Mouse (Mus musculus): ENCODE results near the gene Mthfs. TPM values are rescaled to one million over a fixed set of nuclear protein-coding genes. Genes with fewer than 3 reads are reported as not detected.

Mthfs gene
- total and polyA plus RNA-seq, 2 experiments from 2014 or later, result 12.3 to 19.7 TPM

GRCm38 (mm10) chr9:89270376-89270775, 59.9 kb downstream of the Mthfs start:
- TF ChIP-seq CTCF (IDR thresholded peaks at IDR 0.05; ENCODE audit: low read depth), result no peak
- no peak for TF ChIP-seq EP300 (IDR thresholded peaks at IDR 0.05; ENCODE audit: low read depth)
- no peaks in the 10 kb centered on the region for H3K36me3 ChIP-seq (replicated peaks; ENCODE audit: control insufficient read depth, insufficient read depth, low read length)
- H3K27me3 ChIP-seq (ENCODE audit: control insufficient read depth, insufficient read depth, low read length), result no peaks in the 10 kb centered on the region
- H3K27ac ChIP-seq (ENCODE audit: low read depth), result no peak overlapping the region
- no peak overlapping the region for H3K4me3 ChIP-seq (ENCODE audit: low read depth, low read length)
- WGBS, result 78% methylated on average over 2 of the region's 2 CpGs
- H3K4me1 ChIP-seq (ENCODE audit: control insufficient read depth, insufficient read depth), result no peaks in the 10 kb centered on the region
- H3K9me3 ChIP-seq (replicated peaks; ENCODE audit: control insufficient read depth, low read length), result no peaks in the 10 kb centered on the region
- DNase-seq (ENCODE audit: low spot score), result no peak
- H3K9ac ChIP-seq (replicated peaks; ENCODE audit: low read depth, low read length), result no peak overlapping the region
- no peak for ATAC-seq (ENCODE audit: insufficient read depth, low read depth)
- H3K4me2 ChIP-seq (ENCODE audit: low read depth, low read length), result no peak overlapping the region

GRCm38 (mm10) chr9:89273766-89274165, 63.3 kb downstream of the Mthfs start:
- Histone ChIP-seq H3K4me2 (ENCODE audit: low read depth, low read length) (no peak overlapping the region), H3K27me3 (ENCODE audit: control insufficient read depth, insufficient read depth, low read length) (no peaks in the 10 kb centered on the region), H3K27ac (ENCODE audit: low read depth) (no peak overlapping the region), H3K9ac (replicated peaks; ENCODE audit: low read depth, low read length) (no peak overlapping the region), H3K4me1 (ENCODE audit: control insufficient read depth, insufficient read depth) (no peaks in the 10 kb centered on the region), H3K36me3 (replicated peaks; ENCODE audit: control insufficient read depth, insufficient read depth, low read length) (no peaks in the 10 kb centered on the region), H3K4me3 (ENCODE audit: low read depth, low read length) (no peak overlapping the region), H3K9me3 (replicated peaks; ENCODE audit: control insufficient read depth, low read length) (no peaks in the 10 kb centered on the region)
- 53% methylated on average over 7 of the region's 7 CpGs for WGBS
- no peak for TF ChIP-seq EP300 (IDR thresholded peaks at IDR 0.05; ENCODE audit: low read depth)
- no peak for TF ChIP-seq CTCF (IDR thresholded peaks at IDR 0.05; ENCODE audit: low read depth)
- ATAC-seq (ENCODE audit: insufficient read depth, low read depth) (no peak), DNase-seq (ENCODE audit: low spot score) (no peak)

GRCm38 (mm10) chr9:89278207-89278606, 67.7 kb downstream of the Mthfs start:
- no peaks in the 10 kb centered on the region for H3K9me3 ChIP-seq (replicated peaks; ENCODE audit: control insufficient read depth, low read length)
- no peak overlapping the region for H3K9ac ChIP-seq (replicated peaks; ENCODE audit: low read depth, low read length)
- no peak overlapping the region for H3K27ac ChIP-seq (ENCODE audit: low read depth)
- no peak overlapping the region for H3K4me2 ChIP-seq (ENCODE audit: low read depth, low read length)
- H3K36me3 ChIP-seq (replicated peaks; ENCODE audit: control insufficient read depth, insufficient read depth, low read length), result no peaks in the 10 kb centered on the region
- 87% methylated on average over 8 of the region's 8 CpGs for WGBS
- H3K4me1 ChIP-seq (ENCODE audit: control insufficient read depth, insufficient read depth), result no peaks in the 10 kb centered on the region
- TF ChIP-seq EP300 (IDR thresholded peaks at IDR 0.05; ENCODE audit: low read depth), result no peak
- no peak for TF ChIP-seq CTCF (IDR thresholded peaks at IDR 0.05; ENCODE audit: low read depth)
- DNase-seq (ENCODE audit: low spot score), result no peak
- H3K4me3 ChIP-seq (ENCODE audit: low read depth, low read length), result no peak overlapping the region
- no peaks in the 10 kb centered on the region for H3K27me3 ChIP-seq (ENCODE audit: control insufficient read depth, insufficient read depth, low read length)
- ATAC-seq (ENCODE audit: insufficient read depth, low read depth), result no peak

GRCm38 (mm10) chr9:89282374-89283068, 72.0 kb downstream of the Mthfs start:
- H3K27ac ChIP-seq (ENCODE audit: low read depth), result no peak overlapping the region
- TF ChIP-seq EP300 (IDR thresholded peaks at IDR 0.05; ENCODE audit: low read depth), result no peak
- no peak for TF ChIP-seq CTCF (IDR thresholded peaks at IDR 0.05; ENCODE audit: low read depth)

GRCm38 (mm10) chr9:89288037-89288436, 77.6 kb downstream of the Mthfs start:
- no peaks in the 10 kb centered on the region for H3K36me3 ChIP-seq (replicated peaks; ENCODE audit: control insufficient read depth, insufficient read depth, low read length)
- no peaks in the 10 kb centered on the region for H3K4me1 ChIP-seq (ENCODE audit: control insufficient read depth, insufficient read depth)
- ATAC-seq (ENCODE audit: insufficient read depth, low read depth) (no peak), DNase-seq (ENCODE audit: low spot score) (no peak)
- 71% methylated on average over 2 of the region's 2 CpGs for WGBS
- H3K9me3 ChIP-seq (replicated peaks; ENCODE audit: control insufficient read depth, low read length), result no peaks in the 10 kb centered on the region
- no peak overlapping the region for H3K4me2 ChIP-seq (ENCODE audit: low read depth, low read length)
- H3K27me3 ChIP-seq (ENCODE audit: control insufficient read depth, insufficient read depth, low read length), result no peaks in the 10 kb centered on the region
- no peak overlapping the region for H3K9ac ChIP-seq (replicated peaks; ENCODE audit: low read depth, low read length)
- TF ChIP-seq EP300 (IDR thresholded peaks at IDR 0.05; ENCODE audit: low read depth), result no peak
- no peak for TF ChIP-seq CTCF (IDR thresholded peaks at IDR 0.05; ENCODE audit: low read depth)
- no peak overlapping the region for H3K4me3 ChIP-seq (ENCODE audit: low read depth, low read length)
- H3K27ac ChIP-seq (ENCODE audit: low read depth), result no peak overlapping the region

More at GRCm38 (mm10) chr9:89282374-89283068, 72.0 kb downstream of the Mthfs start:
- Histone ChIP-seq H3K9me3 (replicated peaks; ENCODE audit: control insufficient read depth, low read length) (no peaks in the 10 kb centered on the region), H3K36me3 (replicated peaks; ENCODE audit: control insufficient read depth, insufficient read depth, low read length) (no peaks in the 10 kb centered on the region), H3K4me3 (ENCODE audit: low read depth, low read length) (no peak overlapping the region), H3K9ac (replicated peaks; ENCODE audit: low read depth, low read length) (no peak overlapping the region), H3K4me2 (ENCODE audit: low read depth, low read length) (no peak overlapping the region), H3K27me3 (ENCODE audit: control insufficient read depth, insufficient read depth, low read length) (no peaks in the 10 kb centered on the region), H3K4me1 (ENCODE audit: control insufficient read depth, insufficient read depth) (no peaks in the 10 kb centered on the region)
- DNase-seq (ENCODE audit: low spot score), result no peak
- ATAC-seq (ENCODE audit: insufficient read depth, low read depth), result no peak
- 74% methylated on average over 2 of the region's 2 CpGs for WGBS

GRCm38 (mm10) chr9:89293364-89293763, 82.9 kb downstream of the Mthfs start:
- Histone ChIP-seq H3K36me3 (replicated peaks; ENCODE audit: control insufficient read depth, insufficient read depth, low read length) (no peaks in the 10 kb centered on the region), H3K4me1 (ENCODE audit: control insufficient read depth, insufficient read depth) (no peaks in the 10 kb centered on the region), H3K9ac (replicated peaks; ENCODE audit: low read depth, low read length) (no peak overlapping the region), H3K4me3 (ENCODE audit: low read depth, low read length) (no peak overlapping the region), H3K4me2 (ENCODE audit: low read depth, low read length) (no peak overlapping the region), H3K27me3 (ENCODE audit: control insufficient read depth, insufficient read depth, low read length) (no peaks in the 10 kb centered on the region), H3K27ac (ENCODE audit: low read depth) (no peak overlapping the region), H3K9me3 (replicated peaks; ENCODE audit: control insufficient read depth, low read length) (no peaks in the 10 kb centered on the region)
- ATAC-seq (ENCODE audit: insufficient read depth, low read depth), result no peak
- no peak for TF ChIP-seq EP300 (IDR thresholded peaks at IDR 0.05; ENCODE audit: low read depth)
- no peak for TF ChIP-seq CTCF (IDR thresholded peaks at IDR 0.05; ENCODE audit: low read depth)
- whole genome bisulfite sequencing, result 83% methylated on average over 3 of the region's 3 CpGs
- DNase-seq (ENCODE audit: low spot score), result no peak
